Comparison of ENCODE assay signal across 20 mouse cellular contexts in the genomic region with DNA sequence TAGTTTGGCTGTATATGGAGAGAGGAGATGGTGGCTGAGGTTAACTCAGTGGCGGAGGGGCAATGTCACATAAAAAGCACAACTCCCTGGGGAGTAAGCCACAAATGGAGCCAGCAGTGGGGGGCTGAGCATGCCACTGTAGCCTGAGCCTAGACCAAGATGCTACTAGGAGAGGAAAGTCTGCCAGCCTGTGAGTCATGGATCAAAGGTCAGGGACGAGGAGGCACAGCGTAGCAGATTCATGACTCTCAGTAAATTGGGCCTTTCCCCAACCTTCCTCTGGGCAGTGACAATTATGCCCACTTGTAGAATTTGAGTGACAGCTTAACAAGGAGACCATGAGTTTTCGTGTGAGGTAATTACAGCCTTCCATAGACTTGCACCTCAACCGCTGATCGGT. TPM values are rescaled to one million over a fixed set of nuclear protein-coding genes. Genes with fewer than 3 reads are reported as not detected.
DNase-seq lines count a peak whose midpoint lies in the region; TF ChIP-seq lines count a peak whose summit lies in the region.
"Had no signal": no experiment of that assay in that cellular context is flagged by ENCODE, and none has a peak within 500 bp of the region (broad histone marks: within the 10 kb centered on the region; RNA-seq: fewer than 3 reads in every experiment).

No protein-coding gene starts in this region.

- H3K27ac ChIP-seq in thymus, adult 2 months (ENCODE audit: control insufficient read depth, insufficient read depth, low read length), result no peak overlapping the region
- H3K27ac ChIP-seq: embryonic facial prominence, embryonic 10.5 days; forebrain, embryonic 15.5 days; heart, embryonic 10.5 days; layer of hippocampus, adult 2 months; limb, embryonic 12.5 days; macrophage; stomach, embryonic 15.5 days had no signal

- no peak for TF ChIP-seq CTCF in thymus, adult 2 months (IDR thresholded peaks at IDR 0.05; ENCODE audit: borderline replicate concordance, control insufficient read depth, extremely low read depth, insufficient read depth, low read length, poor library complexity)

- no peak for TF ChIP-seq POLR2A in thymus, adult 2 months (IDR thresholded peaks at IDR 0.05; ENCODE audit: control insufficient read depth, extremely low read depth, insufficient read depth, low read length, poor library complexity)

- H3K4me1 ChIP-seq in thymus, adult 2 months (replicated peaks; ENCODE audit: control insufficient read depth, insufficient read depth, low read length), result no peaks in the 10 kb centered on the region
- H3K4me1 ChIP-seq: forebrain, embryonic 15.5 days; limb, embryonic 12.5 days; stomach, embryonic 15.5 days had no signal

- DNase-seq in adrenal gland, adult 2 months, result peak; percentile 56
- DNase-seq in adrenal gland, postnatal 4 days (ENCODE audit: low spot score in 2 of 2), result no peak
- peak; percentile 17 for DNase-seq in kidney, adult 9 months
- DNase-seq in kidney, postnatal 4 days, result no peak
- peak; percentile 57 for DNase-seq in 416B (ENCODE audit: low read depth)
- DNase-seq in adrenal gland, postnatal 14 days, result peak; percentile 43
- DNase-seq in thymus, adult 2 months, result no peak
- DNase-seq: cerebellum, adult 18-20 months; cerebellum, postnatal 25 days; heart, postnatal 4 days; liver, postnatal 0 days; thymus, postnatal 36 days had no signal

- no peaks in the 10 kb centered on the region for H3K27me3 ChIP-seq in thymus, adult 2 months (ENCODE audit: control insufficient read depth, insufficient read depth, low read length)
- H3K27me3 ChIP-seq: forebrain, embryonic 15.5 days; limb, embryonic 12.5 days; Patski; stomach, embryonic 15.5 days had no signal

- no peaks in the 10 kb centered on the region for H3K36me3 ChIP-seq in thymus, adult 2 months (ENCODE audit: control insufficient read depth, insufficient read depth, low read length)
- H3K36me3 ChIP-seq: embryonic facial prominence, embryonic 10.5 days; forebrain, embryonic 15.5 days; limb, embryonic 12.5 days; stomach, embryonic 15.5 days had no signal

- no peak overlapping the region for H3K4me3 ChIP-seq in thymus, adult 2 months (ENCODE audit: control insufficient read depth, insufficient read depth, low read length)
- H3K4me3 ChIP-seq: embryonic facial prominence, embryonic 10.5 days; forebrain, embryonic 15.5 days; heart, embryonic 10.5 days; layer of hippocampus, adult 2 months; limb, embryonic 12.5 days; stomach, embryonic 15.5 days had no signal

- 91% methylated on average over 6 of the region's 6 CpGs for WGBS in thymus, adult 2 months

RNA-seq across cellular contexts. Expression of a gene that starts 33.7 kb away (rescaled TPM):
- total RNA-seq in adrenal gland, adult 2 months (2021), result 10 to 100 TPM; 20.6 to 22.5 TPM
- 7.1 and 8.7 TPM in 2 replicates for polyA plus RNA-seq in adrenal gland, adult 2 months (2012; rRNA removed)
- 10 to 100 TPM; 29.1 to 31.8 TPM for total RNA-seq in adrenal gland, postnatal 4 days (2021)
- 36.7 and 37.5 TPM in 2 replicates for total RNA-seq in adrenal gland, postnatal 14 days (2021)
- 9.2 and 10.0 TPM in 2 replicates for polyA plus RNA-seq in thymus, adult 2 months (2012; rRNA removed)
- polyA plus RNA-seq: Patski had no signal

Comparison
In these comparisons a context has a peak if more than half of its experiments do, and no peak if none do; other contexts are left out.
1. DNase-seq: peak in adrenal gland, adult 2 months (single experiment), kidney, adult 9 months (single experiment), 416B (single experiment) and adrenal gland, postnatal 14 days (single experiment); none in adrenal gland, postnatal 4 days (0 of 2), kidney, postnatal 4 days (0 of 2) and thymus, adult 2 months (single experiment).